Mouse (Mus musculus) forebrain, postnatal 0 days (tissue): ENCODE results near the gene Tbcel. TPM values are rescaled to one million over a fixed set of nuclear protein-coding genes. Genes with fewer than 3 reads are reported as not detected.

Source experiments
- ATAC-seq: fragments of 200-750 bp; cut with Nextera tagmentation; 2 replicates; pipeline ENCODE4 v1.8.0; 2017; ENCODE audit warnings: mild to moderate bottlenecking, moderate library complexity
- DNase-seq: peaks from one replicate; pipeline ENCODE4 v3.0.0-alpha.2; 2015
- H3K27ac ChIP-seq: fragments of 300-500 bp; sonication (generic); 2 replicates; pipeline ENCODE4 v1.5.1; 2014; ENCODE audit warnings: low read depth, mild to moderate bottlenecking, antibody characterized with exemption, low read length, moderate library complexity, mixed read lengths
- H3K27me3 ChIP-seq: fragments of 300-500 bp; sonication (generic); 2 replicates; pipeline ENCODE4 v1.6.1; 2014; ENCODE audit warnings: mild to moderate bottlenecking, low read length, mixed read lengths; ENCODE audit not compliant: insufficient read depth
- H3K36me3 ChIP-seq: fragments of 300-500 bp; sonication (generic); 2 replicates; pipeline ENCODE4 v1.6.1; 2014; ENCODE audit warnings: mild to moderate bottlenecking, moderate library complexity; ENCODE audit not compliant: insufficient read depth
- H3K4me1 ChIP-seq: fragments of 300-500 bp; sonication (generic); 2 replicates; pipeline ENCODE4 v1.6.1; 2014; ENCODE audit warnings: antibody characterized with exemption; ENCODE audit not compliant: insufficient read depth
- H3K4me2 ChIP-seq: fragments of 300-500 bp; sonication (generic); 2 replicates; pipeline ENCODE4 v1.6.1; 2014; ENCODE audit warnings: low read depth, mild to moderate bottlenecking, moderate library complexity
- H3K4me3 ChIP-seq: fragments of 300-500 bp; sonication (generic); 2 replicates; pipeline ENCODE4 v1.5.1; 2014; ENCODE audit warnings: low read depth, low read length, mixed read lengths
- H3K9ac ChIP-seq: fragments of 300-500 bp; sonication (generic); 2 replicates; pipeline ENCODE4 v1.6.1; 2014; ENCODE audit warnings: mild to moderate bottlenecking
- H3K9me3 ChIP-seq: fragments of 300-500 bp; sonication (generic); 2 replicates; pipeline ENCODE4 v1.6.1; 2016; ENCODE audit warnings: low read length
- CTCF ChIP-seq: sonication (generic); IDR thresholded peaks from 2 replicates; pipeline ENCODE4 v1.5.1; 2016; ENCODE audit warnings: antibody characterized with exemption, control low read depth, low read depth
- WGBS: fragments of 180-500 bp; shearing (Covaris S2); extraction: QIAGEN DNeasy Blood & Tissue Kit; methylation state at CpG from one replicate; pipeline ENCODE4 v1.1.7; 2014; 5-methylcytosine and 5-hydroxymethylcytosine counted together
- polyA plus RNA-seq: library from polyadenylated mRNA; unstranded; fragments of >200 nt; fragmentation: Nextera tagmentation; extraction: Ambion mirVana; gene quantifications from 2 replicates; pipeline ENCODE4 v1.2.1, GENCODE M21; 2015
- total RNA-seq: library from RNA; depleted of rRNA; stranded (reverse); fragments of >200 nt; gene quantifications from 2 replicates; pipeline ENCODE4 v1.2.3, GENCODE M21; 2014

The Tbcel gene
- total and polyA plus RNA-seq, 2 experiments from 2014 or later = 3.2 to 24.8 TPM

DNA sequence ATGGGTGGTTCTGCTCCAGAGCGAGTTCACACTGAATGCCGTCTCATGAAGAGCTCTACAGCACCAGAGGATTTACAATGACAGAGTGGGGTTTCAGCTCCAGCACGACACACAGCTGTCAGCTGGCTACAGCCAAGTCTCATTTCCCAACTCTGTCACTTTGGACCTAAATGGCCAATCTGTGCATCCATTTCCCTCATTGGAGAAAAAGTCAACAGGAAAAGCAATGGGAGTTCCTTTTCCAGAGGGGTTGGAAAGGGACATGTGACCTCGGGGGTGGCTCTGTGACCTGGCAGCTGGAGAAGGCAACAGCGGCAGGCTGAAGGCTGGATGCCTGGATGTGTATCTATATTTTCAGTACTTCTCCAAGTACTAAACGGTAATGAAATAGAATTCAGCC is 96.3 kb downstream of the Tbcel start:
- ATAC-seq = no peak
- Histone ChIP-seq H3K4me1 (no peaks in the 10 kb centered on the region; the same call in 1 of the 2 replicates), H3K27ac (no peak overlapping the region), H3K4me3 (no peak overlapping the region), H3K4me2 (no peak overlapping the region), H3K9ac (no peak overlapping the region), H3K9me3 (no peaks in the 10 kb centered on the region), H3K27me3 (no peaks in the 10 kb centered on the region), H3K36me3 (peaks cover 16% of the 10 kb centered on the region)
- no peak for TF ChIP-seq CTCF
- DNase-seq = no peak
- WGBS = 86% methylated on average over 6 of the region's 6 CpGs

DNA sequence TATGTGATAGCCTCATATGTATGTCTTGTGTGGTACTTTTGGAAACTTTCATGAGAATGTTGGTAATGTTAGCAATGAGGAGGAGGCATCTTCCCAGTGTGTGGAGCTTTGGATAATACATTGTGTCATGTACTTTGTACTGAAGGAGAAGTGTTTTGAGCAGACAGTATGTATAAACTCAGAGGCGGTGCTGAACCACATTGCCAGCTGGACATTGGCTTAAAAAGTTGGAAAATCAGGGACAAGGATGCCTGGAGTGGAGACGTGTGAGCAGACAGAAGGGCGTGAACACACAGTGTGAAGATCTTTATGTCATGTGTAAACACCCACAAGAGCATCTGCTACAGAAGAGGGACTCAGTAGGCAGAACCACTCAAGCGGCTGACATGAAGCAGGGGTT is 101.9 kb downstream of the Tbcel start:
- DNase-seq (no peak), ATAC-seq (peak; percentile 14; the same call in 1 of the 2 replicates)
- no peak overlapping the region for H3K27ac ChIP-seq
- H3K4me1 ChIP-seq = no peaks in the 10 kb centered on the region
- 74% methylated on average over 4 of the region's 4 CpGs for whole genome bisulfite sequencing
- H3K36me3 ChIP-seq = no peaks in the 10 kb centered on the region
- H3K9ac ChIP-seq = no peak overlapping the region
- TF ChIP-seq CTCF = no peak
- no peaks in the 10 kb centered on the region for H3K9me3 ChIP-seq
- H3K4me3 ChIP-seq = no peak overlapping the region
- no peak overlapping the region for H3K4me2 ChIP-seq
- no peaks in the 10 kb centered on the region for H3K27me3 ChIP-seq

DNA sequence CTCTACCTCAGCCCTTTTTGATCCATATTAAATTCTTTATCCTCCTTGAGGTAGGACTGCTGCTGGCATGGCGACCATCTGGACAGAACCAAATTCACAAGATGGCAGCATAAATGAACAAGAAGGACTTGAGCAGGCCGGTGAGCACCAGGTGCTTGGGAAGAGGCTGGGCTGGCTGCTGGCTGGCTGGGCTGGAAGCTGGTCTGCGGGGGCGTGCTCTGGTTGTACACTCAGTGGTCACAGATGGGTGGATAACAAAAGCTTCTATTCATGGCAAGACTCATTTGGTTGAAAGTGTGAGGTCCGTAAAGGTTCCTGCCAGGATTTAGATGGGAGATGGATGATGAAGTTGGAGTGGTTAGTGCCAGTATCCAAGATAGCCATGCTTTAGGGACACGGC is 106.1 kb downstream of the Tbcel start:
- Histone ChIP-seq H3K4me1 (no peaks in the 10 kb centered on the region), H3K4me2 (no peak overlapping the region), H3K4me3 (no peak overlapping the region), H3K9ac (no peak overlapping the region), H3K27me3 (no peaks in the 10 kb centered on the region), H3K27ac (no peak overlapping the region), H3K9me3 (no peaks in the 10 kb centered on the region), H3K36me3 (no peaks in the 10 kb centered on the region)
- WGBS = 54% methylated on average over 6 of the region's 6 CpGs
- no peak for TF ChIP-seq CTCF
- DNase-seq (no peak), ATAC-seq (no peak)

DNA sequence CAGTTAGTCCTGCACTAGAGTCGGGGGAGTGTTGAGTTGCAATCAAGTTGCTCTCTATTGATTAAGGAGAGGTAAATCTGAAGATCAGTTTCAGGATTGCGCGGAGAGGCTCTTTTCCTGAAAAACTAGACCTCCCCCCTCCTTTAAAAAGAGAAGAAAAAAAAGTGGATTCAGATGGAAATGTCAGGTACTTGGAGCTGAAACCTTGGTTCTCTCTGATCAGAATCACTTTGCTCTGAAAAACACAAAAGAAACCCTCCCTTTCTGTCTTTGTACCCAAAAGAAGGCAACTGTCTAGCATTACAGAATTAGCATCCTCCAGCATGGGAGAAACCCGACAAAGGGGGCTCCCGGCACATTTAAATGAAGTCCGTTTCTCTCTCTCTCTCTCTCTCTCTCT is 107.8 kb downstream of the Tbcel start, which contains the start of gene Tecta:
Tecta (minus strand) TSS at position 101 of the 400 bp plus-strand sequence.
- TF ChIP-seq CTCF = no peak
- no peaks in the 10 kb centered on the region for H3K4me1 ChIP-seq
- no peaks in the 10 kb centered on the region for H3K27me3 ChIP-seq
- H3K9me3 ChIP-seq = no peaks in the 10 kb centered on the region
- no peak within 1 kb of the TSS for H3K9ac ChIP-seq
- 43% methylated on average over 6 of the region's 6 CpGs for WGBS
- H3K36me3 ChIP-seq = no peaks in the 10 kb centered on the region
- H3K27ac ChIP-seq = no peak within 1 kb of the TSS
- ATAC-seq (no peak), DNase-seq (no peak)
- H3K4me3 ChIP-seq = no peak within 1 kb of the TSS
- no peak within 1 kb of the TSS for H3K4me2 ChIP-seq

DNA sequence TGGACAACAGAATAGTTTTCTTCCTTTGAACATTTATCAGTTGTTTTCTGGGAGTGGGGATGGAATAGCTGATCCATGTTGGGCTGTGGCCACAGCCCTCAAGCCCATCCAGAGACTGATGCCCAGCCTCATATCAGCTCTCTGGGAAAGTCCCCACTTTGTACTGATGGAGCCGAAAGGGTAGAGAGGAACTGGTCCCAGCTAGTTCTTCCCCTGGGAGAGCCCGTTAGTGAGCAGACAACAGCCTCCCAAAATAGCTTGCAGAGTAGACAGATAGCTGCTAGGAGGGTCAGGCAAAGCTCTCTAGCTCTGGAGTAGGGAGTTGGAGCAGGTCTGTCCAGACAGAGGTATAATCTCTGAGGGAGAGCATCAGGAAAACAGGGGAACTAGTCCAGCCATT is 111.5 kb downstream of the Tbcel start:
- no peaks in the 10 kb centered on the region for H3K27me3 ChIP-seq
- H3K27ac ChIP-seq = no peak overlapping the region
- no peak for TF ChIP-seq CTCF
- H3K4me3 ChIP-seq = no peak overlapping the region
- no peaks in the 10 kb centered on the region for H3K9me3 ChIP-seq
- 65% methylated on average over 2 of the region's 2 CpGs for WGBS
- H3K9ac ChIP-seq = no peak overlapping the region
- no peaks in the 10 kb centered on the region for H3K36me3 ChIP-seq
- ATAC-seq = no peak
- no peak for DNase-seq
- H3K4me2 ChIP-seq = no peak overlapping the region
- no peaks in the 10 kb centered on the region for H3K4me1 ChIP-seq

DNA sequence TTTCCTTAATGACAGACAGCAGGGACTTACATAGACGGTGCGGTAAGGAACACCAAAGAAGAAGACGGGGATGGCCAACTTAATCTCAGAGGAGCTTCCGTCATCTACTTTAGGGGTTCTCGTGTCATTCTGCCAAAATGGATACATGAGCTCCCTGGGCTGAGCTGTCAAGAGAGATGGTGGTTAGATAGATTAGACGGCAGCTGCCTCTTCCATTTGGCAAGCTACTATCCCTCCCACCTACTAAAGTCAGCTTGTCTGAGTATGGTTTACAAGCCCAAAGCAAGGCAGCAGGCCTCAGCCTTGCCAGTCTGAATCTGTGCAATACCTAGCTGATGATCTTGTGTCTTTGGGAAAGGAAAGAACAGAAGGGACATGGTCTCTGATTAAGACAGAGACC is 112.7 kb downstream of the Tbcel start:
- DNase-seq (no peak), ATAC-seq (no peak)
- H3K27ac ChIP-seq = no peak overlapping the region
- TF ChIP-seq CTCF = no peak
- WGBS = 82% methylated on average over 6 of the region's 6 CpGs
- no peaks in the 10 kb centered on the region for H3K36me3 ChIP-seq
- no peaks in the 10 kb centered on the region for H3K27me3 ChIP-seq
- no peaks in the 10 kb centered on the region for H3K9me3 ChIP-seq
- no peak overlapping the region for H3K4me3 ChIP-seq
- H3K4me2 ChIP-seq = no peak overlapping the region
- no peaks in the 10 kb centered on the region for H3K4me1 ChIP-seq
- no peak overlapping the region for H3K9ac ChIP-seq

DNA sequence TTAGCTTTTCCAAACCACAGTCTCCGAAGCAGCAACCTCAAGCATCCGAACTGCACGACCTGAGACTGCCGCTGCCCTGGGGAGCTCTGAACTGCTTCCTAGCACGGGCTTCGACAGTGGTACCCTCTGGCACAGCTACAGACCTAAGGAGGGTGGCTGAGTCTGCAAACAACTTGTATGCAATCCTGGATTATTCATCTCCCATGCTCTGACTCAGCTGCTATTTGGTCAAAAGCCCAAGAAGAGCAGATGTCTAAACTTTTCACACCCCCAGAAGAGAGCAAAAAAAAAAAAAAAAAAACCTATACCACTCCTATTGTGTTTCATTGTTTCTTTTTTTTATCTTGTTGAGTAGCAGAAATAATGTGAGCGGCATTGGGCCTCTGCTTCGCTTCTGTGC is 113.3 kb downstream of the Tbcel start:
- no peak overlapping the region for H3K4me3 ChIP-seq
- no peak for DNase-seq
- no peaks in the 10 kb centered on the region for H3K27me3 ChIP-seq
- H3K4me1 ChIP-seq = no peaks in the 10 kb centered on the region
- H3K9ac ChIP-seq = no peak overlapping the region
- no peaks in the 10 kb centered on the region for H3K36me3 ChIP-seq
- 79% methylated on average over 8 of the region's 8 CpGs for WGBS
- no peak overlapping the region for H3K27ac ChIP-seq
- H3K4me2 ChIP-seq = no peak overlapping the region
- no peak for TF ChIP-seq CTCF
- ATAC-seq = no peak
- no peaks in the 10 kb centered on the region for H3K9me3 ChIP-seq

DNA sequence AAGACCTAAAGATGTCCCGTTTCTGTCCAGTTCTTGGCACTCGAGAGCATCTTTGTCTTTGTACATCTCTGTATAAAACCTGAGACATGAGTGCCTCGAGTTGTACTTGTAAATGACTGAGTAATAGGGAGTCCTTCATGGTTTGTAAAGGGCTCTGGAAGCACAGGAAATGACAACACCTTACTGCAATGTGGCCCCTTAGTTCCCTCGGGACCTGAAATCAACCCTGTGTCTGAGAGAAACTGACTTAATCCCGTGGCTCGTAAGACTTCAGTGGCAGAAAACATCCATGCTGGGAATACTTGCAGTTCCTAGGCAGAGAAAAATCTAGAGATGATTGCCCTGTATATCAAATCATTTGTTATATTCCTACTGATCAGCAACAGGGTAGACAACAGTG is 114.7 kb downstream of the Tbcel start:
- 67% methylated on average over 6 of the region's 6 CpGs for WGBS
- no peak for ATAC-seq
- no peaks in the 10 kb centered on the region for H3K9me3 ChIP-seq
- no peaks in the 10 kb centered on the region for H3K27me3 ChIP-seq
- H3K9ac ChIP-seq = no peak overlapping the region
- no peak overlapping the region for H3K27ac ChIP-seq
- no peak overlapping the region for H3K4me2 ChIP-seq
- H3K4me1 ChIP-seq = no peaks in the 10 kb centered on the region
- DNase-seq = no peak
- H3K4me3 ChIP-seq = no peak overlapping the region
- H3K36me3 ChIP-seq = no peaks in the 10 kb centered on the region
- TF ChIP-seq CTCF = no peak
